Mouse (Mus musculus) limb, embryonic 15.5 days (tissue): ENCODE measurements at regions not wholly inside any gene's neighbourhood (a gene's known extent, or its start where the extent isn't known, plus 50 kb on each side); places are given as distances from the start of the nearest gene placed in this dataset.

Experiments used
- ATAC-seq: fragments of 200-750 bp; cut with Nextera tagmentation; 2 replicates; pipeline ENCODE4 v1.8.0; 2017; ENCODE audit warnings: low read depth, moderate TSS enrichment; ENCODE audit not compliant: insufficient number of reproducible peaks, low FRiP score, low TSS enrichment
- H3K27ac ChIP-seq: fragments of 300-500 bp; sonication (generic); 2 replicates; pipeline ENCODE4 v1.5.1; 2015; ENCODE audit warnings: moderate library complexity, mild to moderate bottlenecking, inconsistent platforms
- H3K27me3 ChIP-seq: fragments of 300-500 bp; sonication (generic); 2 replicates; pipeline ENCODE4 v1.6.1; 2015; ENCODE audit warnings: inconsistent platforms
- H3K36me3 ChIP-seq: fragments of 300-500 bp; sonication (generic); 2 replicates; pipeline ENCODE4 v1.6.1; 2015; ENCODE audit warnings: inconsistent platforms
- H3K4me1 ChIP-seq: fragments of 300-500 bp; sonication (generic); 2 replicates; pipeline ENCODE4 v1.6.1; 2015; ENCODE audit warnings: inconsistent platforms
- H3K4me2 ChIP-seq: fragments of 300-500 bp; sonication (generic); 2 replicates; pipeline ENCODE4 v1.6.1; 2015; ENCODE audit warnings: mild to moderate bottlenecking, inconsistent platforms
- H3K4me3 ChIP-seq: fragments of 300-500 bp; sonication (generic); 2 replicates; pipeline ENCODE4 v1.5.1; 2015; ENCODE audit warnings: mild to moderate bottlenecking, inconsistent platforms
- H3K9ac ChIP-seq: fragments of 300-500 bp; sonication (generic); 2 replicates; pipeline ENCODE4 v1.6.1; 2015; ENCODE audit warnings: inconsistent platforms
- H3K9me3 ChIP-seq: fragments of 300-500 bp; sonication (generic); 2 replicates; pipeline ENCODE4 v1.6.1; 2016; ENCODE audit warnings: inconsistent platforms
- WGBS: fragments of 180-500 bp; shearing (Covaris S2); methylation state at CpG from one replicate; pipeline ENCODE4 v1.1.7; 2015; 5-methylcytosine and 5-hydroxymethylcytosine counted together

DNA sequence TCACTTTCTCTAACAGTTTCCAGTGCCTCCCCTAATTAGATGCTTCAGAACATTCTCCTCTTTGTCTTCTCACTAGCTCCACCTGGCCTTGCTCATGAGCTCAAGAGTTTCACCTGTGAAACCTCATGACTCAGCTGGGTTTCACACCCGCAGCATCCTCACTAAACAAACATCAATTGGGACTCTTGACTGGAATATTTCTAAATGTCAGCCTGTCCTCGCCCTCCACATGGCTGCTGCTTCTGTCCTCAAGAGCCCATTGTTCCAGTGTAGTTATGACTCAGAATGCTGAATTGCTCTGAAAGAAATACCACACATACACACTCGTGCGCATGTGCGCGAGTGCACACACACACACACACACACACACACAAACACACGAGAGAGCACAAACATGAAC is 407.2 kb downstream of the Prss52 start:
- H3K4me1 ChIP-seq: no peaks in the 10 kb centered on the region
- no peaks in the 10 kb centered on the region for H3K36me3 ChIP-seq
- no peak overlapping the region for H3K4me3 ChIP-seq
- H3K9me3 ChIP-seq: no peaks in the 10 kb centered on the region
- H3K27me3 ChIP-seq: no peaks in the 10 kb centered on the region
- no peak overlapping the region for H3K27ac ChIP-seq
- 88% methylated on average over 7 of the region's 7 CpGs for WGBS
- ATAC-seq: no peak
- no peak overlapping the region for H3K9ac ChIP-seq
- no peak overlapping the region for H3K4me2 ChIP-seq

DNA sequence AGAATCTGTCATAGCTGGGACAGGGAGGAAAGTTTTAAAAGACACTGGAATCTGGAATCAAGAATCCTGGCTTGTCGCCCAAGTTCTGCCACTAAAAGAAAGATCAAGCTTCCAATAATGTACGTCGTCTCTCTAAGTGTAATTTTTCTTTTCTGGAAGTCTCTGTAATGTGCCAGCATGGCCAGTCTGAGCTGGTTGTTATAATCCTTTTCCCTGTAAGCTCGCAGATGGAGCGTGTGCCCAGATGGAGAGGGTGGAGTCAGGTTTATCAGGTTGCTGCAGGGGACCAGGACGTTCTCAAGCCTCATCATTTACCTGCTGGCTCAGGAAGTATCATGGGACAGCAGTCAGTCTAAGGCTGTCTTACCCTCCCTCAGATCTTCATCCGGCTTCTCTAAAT is 408.6 kb downstream of the Prss52 start:
- Histone ChIP-seq H3K27ac (no peak overlapping the region), H3K4me2 (no peak overlapping the region), H3K4me3 (no peak overlapping the region), H3K4me1 (no peaks in the 10 kb centered on the region), H3K27me3 (no peaks in the 10 kb centered on the region), H3K36me3 (no peaks in the 10 kb centered on the region), H3K9me3 (no peaks in the 10 kb centered on the region), H3K9ac (no peak overlapping the region)
- no peak for ATAC-seq
- 44% methylated on average over 7 of the region's 7 CpGs for WGBS

DNA sequence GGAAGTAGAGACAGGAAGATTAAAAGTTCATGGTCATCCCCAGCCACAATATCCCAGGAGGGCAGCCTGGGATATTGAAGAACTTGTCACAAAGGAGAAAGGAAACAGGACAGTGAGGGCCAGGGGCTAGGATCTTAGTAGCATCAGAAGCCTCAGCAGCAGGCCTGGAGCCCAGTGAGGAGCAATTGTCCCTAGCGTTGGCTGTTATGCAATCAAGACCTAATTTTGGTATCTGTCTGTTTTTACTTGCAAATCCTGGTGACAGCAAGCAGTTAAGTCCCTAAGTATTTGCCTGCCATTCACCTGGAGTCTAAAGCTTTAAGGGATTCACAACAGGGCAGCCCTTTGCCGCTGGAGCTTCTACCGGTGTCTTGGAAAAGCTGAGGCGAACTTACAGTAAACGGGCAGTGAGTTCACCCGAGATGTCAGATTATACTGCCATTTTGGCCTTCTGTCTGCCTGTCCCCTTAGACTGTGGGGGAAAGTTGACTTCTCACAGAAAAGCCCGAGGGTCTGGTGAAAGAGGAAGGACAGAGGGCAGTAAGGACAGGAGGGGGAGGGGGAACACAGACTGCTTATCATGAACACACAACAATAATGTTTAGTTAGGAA is 413.6 kb downstream of the Prss52 start:
- no peak overlapping the region for H3K9ac ChIP-seq
- WGBS: 64% methylated on average over 7 of the region's 7 CpGs

DNA sequence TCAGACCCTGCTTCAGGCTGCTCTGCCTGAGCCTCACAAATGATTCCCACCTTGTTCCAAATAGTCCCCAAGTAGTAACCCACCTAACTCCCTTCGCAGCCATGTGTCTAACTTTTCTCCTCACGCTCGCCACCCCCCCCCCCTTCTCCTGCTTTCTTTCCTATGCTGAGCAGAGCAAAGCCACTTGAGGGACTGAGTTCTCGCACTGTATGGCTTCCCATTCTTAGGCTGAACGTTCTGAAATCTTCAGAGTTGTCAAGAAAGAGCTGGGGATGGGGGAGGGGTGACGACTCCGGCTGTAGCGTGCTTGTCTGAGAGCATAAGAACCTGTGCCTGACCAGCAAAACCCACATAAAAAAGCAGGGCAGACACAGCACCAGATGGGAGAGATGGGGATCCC is 420.6 kb downstream of the Prss52 start:
- Histone ChIP-seq H3K9ac (no peak overlapping the region), H3K27me3 (no peaks in the 10 kb centered on the region), H3K4me1 (no peaks in the 10 kb centered on the region), H3K27ac (no peak overlapping the region), H3K4me2 (no peak overlapping the region), H3K36me3 (no peaks in the 10 kb centered on the region), H3K4me3 (no peak overlapping the region), H3K9me3 (no peaks in the 10 kb centered on the region)
- no peak for ATAC-seq
- WGBS: 47% methylated on average over 8 of the region's 8 CpGs

More for the DNA sequence above, 413.6 kb downstream of the Prss52 start:
- H3K36me3 ChIP-seq: no peaks in the 10 kb centered on the region
- H3K4me3 ChIP-seq: no peak overlapping the region
- no peaks in the 10 kb centered on the region for H3K9me3 ChIP-seq
- no peaks in the 10 kb centered on the region for H3K27me3 ChIP-seq
- no peak overlapping the region for H3K4me2 ChIP-seq
- no peak overlapping the region for H3K27ac ChIP-seq
- H3K4me1 ChIP-seq: no peaks in the 10 kb centered on the region
- no peak for ATAC-seq

DNA sequence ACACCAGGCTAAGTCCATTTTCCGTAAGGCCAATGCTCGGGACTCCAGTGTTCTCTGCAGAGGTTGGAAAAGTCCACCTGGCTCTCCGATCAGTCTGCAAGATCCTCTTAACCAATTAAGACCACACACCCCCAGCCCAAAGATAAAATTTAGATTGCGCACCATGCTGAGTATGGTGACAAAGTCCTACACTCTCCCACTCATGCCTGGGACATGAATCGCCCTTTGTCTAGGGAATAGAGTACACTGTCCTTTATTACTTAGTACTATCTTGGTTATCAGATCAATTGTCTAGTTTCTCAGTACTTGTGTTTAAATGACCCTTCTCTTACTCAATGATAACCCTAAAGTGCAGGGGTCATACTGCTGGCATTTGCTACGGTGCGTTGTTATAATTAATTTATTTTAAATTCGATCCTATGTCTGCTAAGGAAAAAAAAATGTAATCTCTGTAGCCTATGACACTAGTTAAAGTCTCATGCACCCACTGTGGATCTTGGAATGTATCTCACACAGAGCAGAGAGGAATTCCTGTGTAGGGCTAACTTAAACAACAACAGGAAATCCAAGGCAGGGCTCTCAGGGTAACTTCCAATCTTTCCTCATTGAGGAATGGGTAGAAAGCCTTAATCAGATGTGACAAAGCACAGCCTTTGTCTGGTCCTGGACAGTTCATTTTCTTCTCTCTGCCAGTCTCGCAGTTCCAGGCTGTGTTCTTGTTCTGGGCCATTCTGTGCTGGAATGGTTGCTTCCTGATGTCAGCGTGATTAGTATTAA is 421.4 kb downstream of the Prss52 start:
- Histone ChIP-seq H3K9ac (no peak overlapping the region), H3K4me2 (no peak overlapping the region), H3K4me3 (no peak overlapping the region), H3K4me1 (no peaks in the 10 kb centered on the region), H3K9me3 (no peaks in the 10 kb centered on the region), H3K27ac (no peak overlapping the region), H3K27me3 (no peaks in the 10 kb centered on the region), H3K36me3 (no peaks in the 10 kb centered on the region)
- no peak for ATAC-seq
- 81% methylated on average over 10 of the region's 10 CpGs for WGBS

DNA sequence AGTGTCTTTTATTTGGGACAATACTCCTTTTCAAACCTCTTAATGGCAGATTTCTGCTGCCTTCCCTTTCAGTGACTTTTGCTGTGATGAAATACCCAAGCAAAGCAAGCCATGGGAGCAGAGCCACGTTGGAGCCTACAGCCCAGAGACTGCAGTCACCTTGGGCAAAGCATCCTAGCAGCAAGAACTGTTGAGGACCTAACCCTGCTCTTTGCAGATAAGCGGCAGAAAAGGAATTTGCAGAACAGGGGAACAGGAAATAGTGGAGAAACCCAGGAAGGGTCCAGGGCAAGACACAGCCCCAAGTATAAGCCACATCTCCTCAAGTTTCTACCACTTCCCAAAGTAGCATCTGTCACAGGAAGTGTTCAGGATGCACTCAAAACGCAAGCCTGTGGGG is 426.5 kb downstream of the Prss52 start:
- no peaks in the 10 kb centered on the region for H3K4me1 ChIP-seq
- H3K27me3 ChIP-seq: no peaks in the 10 kb centered on the region
- H3K9ac ChIP-seq: no peak overlapping the region
- 73% methylated on average over 3 of the region's 3 CpGs for WGBS
- H3K36me3 ChIP-seq: no peaks in the 10 kb centered on the region
- no peak overlapping the region for H3K4me3 ChIP-seq
- no peaks in the 10 kb centered on the region for H3K9me3 ChIP-seq
- no peak overlapping the region for H3K4me2 ChIP-seq
- H3K27ac ChIP-seq: no peak overlapping the region
- ATAC-seq: no peak

DNA sequence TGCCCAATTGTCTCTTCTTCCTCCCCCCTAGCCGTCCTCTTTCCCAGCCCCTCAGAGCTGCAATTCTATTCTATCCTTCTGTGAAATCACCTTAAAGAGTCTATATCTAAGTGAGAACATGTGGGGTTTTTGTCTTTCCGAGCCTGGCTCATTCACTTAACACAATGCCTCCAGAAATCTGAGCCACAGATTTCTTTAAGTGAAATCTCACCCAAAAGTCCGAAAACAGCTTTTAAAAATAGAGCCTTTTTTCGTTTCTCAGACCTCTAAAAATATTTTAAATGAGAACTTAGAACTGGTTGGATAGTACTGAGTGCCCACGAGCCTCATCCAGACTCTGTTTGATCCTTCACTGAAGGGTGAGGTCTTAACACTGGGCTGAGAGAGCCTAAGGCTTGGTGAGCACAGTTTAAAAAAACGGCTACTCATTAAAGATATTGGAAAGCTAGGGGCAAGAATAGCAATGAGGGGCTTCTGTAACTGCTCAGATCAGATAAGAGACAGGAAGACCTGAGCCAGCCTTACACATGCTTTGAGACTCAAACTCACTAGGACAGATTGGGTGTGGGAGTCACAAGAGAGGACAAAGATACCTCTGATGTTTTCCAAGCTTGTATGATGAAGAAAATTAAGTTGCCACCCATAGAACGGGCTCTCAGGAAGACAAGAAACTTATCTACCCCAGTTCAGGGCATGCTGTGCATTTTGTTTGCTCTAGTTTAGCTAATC is 427.3 kb downstream of the Prss52 start:
- no peak overlapping the region for H3K4me2 ChIP-seq
- 59% methylated on average over 7 of the region's 7 CpGs for WGBS
- ATAC-seq: no peak
- H3K27ac ChIP-seq: no peak overlapping the region
- no peak overlapping the region for H3K4me3 ChIP-seq
- no peaks in the 10 kb centered on the region for H3K27me3 ChIP-seq
- H3K9me3 ChIP-seq: no peaks in the 10 kb centered on the region
- H3K9ac ChIP-seq: no peak overlapping the region
- no peaks in the 10 kb centered on the region for H3K36me3 ChIP-seq
- no peaks in the 10 kb centered on the region for H3K4me1 ChIP-seq

DNA sequence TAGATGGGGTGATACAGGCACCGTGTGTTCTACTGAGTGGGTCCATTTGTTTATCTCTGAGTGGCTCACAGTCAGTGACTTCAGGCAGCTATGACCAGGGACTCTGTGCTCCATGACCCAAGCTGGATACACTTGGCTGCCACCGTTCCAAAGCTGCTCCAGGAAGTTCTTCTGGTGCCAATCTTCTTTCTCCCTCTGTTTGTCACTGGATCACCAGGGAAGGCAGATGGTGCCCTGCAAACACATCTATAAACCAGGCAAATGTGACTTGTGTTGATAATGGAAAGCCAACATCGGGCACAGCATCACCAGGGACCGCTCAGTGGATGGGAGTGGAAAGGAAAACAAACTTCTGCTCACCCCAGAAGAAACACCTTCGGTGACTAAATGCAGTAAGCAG is 428.3 kb downstream of the Prss52 start:
- no peak overlapping the region for H3K4me3 ChIP-seq
- no peak overlapping the region for H3K9ac ChIP-seq
- no peak for ATAC-seq
- no peaks in the 10 kb centered on the region for H3K4me1 ChIP-seq
- H3K4me2 ChIP-seq: no peak overlapping the region
- H3K27ac ChIP-seq: no peak overlapping the region
- H3K27me3 ChIP-seq: no peaks in the 10 kb centered on the region
- H3K36me3 ChIP-seq: no peaks in the 10 kb centered on the region
- 93% methylated on average over 5 of the region's 5 CpGs for WGBS
- H3K9me3 ChIP-seq: no peaks in the 10 kb centered on the region

DNA sequence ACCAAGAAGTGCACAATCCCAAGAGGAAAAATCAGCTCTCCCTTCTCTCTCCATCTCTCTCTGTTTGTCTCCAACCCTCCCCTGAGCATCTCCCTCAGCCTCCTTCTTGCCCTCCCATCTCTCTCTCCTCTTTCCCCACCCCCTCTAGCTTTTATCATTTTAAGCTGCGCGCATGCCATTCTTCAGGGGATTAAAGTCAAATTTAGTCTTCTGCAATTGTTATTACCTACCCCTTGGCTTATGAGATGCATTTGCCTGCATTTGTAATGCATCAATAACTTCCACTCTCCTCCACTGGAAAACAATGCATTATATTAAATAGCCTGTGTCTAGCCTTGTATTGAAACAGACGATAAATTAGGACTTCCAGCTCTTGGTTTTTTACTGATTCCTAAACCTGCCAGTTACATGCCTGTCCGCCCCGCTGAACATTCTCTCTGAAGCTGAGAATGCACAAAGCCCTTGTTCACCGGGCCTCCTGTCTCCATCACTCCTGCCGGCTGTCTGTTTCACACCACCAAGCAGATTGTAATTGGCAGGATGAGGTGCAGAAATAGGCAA is 429.6 kb downstream of the Prss52 start:
- H3K4me3 ChIP-seq: no peak overlapping the region
- no peaks in the 10 kb centered on the region for H3K27me3 ChIP-seq
- no peak overlapping the region for H3K4me2 ChIP-seq
- no peaks in the 10 kb centered on the region for H3K9me3 ChIP-seq
- WGBS: 46% methylated on average over 7 of the region's 7 CpGs
- ATAC-seq: no peak
- no peak overlapping the region for H3K27ac ChIP-seq
- H3K4me1 ChIP-seq: no peaks in the 10 kb centered on the region
- H3K9ac ChIP-seq: no peak overlapping the region
- H3K36me3 ChIP-seq: no peaks in the 10 kb centered on the region

DNA sequence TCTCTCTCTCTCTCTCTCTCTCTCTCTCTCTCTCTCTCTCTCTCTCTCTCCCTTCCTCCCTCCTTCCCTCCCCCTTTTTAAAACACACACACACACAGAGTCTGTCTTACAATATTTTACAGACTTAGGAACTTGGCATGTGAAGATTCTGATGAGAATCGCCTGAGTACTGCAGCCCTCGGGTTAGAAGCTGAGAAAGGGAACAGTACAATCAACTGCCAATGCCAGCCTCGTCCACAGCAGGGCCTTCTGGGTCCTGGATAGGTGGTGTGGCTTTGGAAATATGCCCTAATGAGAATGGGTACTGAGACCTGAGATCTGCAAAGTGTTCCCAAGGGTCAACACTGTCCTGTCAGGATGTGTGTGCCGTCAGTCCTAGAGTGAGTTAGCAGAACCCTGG is 430.1 kb downstream of the Prss52 start:
- no peak for ATAC-seq
- Histone ChIP-seq H3K9me3 (no peaks in the 10 kb centered on the region), H3K4me3 (no peak overlapping the region), H3K9ac (no peak overlapping the region), H3K27me3 (no peaks in the 10 kb centered on the region), H3K4me1 (no peaks in the 10 kb centered on the region), H3K27ac (no peak overlapping the region), H3K4me2 (no peak overlapping the region), H3K36me3 (no peaks in the 10 kb centered on the region)
- 46% methylated on average over 4 of the region's 4 CpGs for WGBS

DNA sequence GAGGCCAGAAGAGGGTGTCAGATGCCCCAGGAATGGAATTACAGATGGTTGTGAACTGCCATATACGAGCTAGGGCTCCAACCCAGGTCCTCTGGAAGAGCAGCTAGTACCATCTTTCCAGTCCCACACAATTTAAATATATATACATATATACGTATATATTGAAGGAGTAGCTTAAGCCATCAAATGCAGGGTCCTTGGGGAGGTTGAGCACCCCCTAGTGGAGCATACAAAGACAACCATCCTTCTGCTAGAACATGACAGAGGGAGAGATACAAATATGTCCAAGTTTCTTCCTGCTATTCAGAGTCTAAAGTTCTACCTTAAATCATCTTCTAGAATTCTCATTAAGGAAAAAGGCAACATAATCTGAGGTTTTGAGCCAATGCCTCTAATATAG is 435.4 kb downstream of the Prss52 start:
- H3K4me2 ChIP-seq: no peak overlapping the region
- ATAC-seq: no peak
- WGBS: 52% methylated on average over 2 of the region's 2 CpGs

DNA sequence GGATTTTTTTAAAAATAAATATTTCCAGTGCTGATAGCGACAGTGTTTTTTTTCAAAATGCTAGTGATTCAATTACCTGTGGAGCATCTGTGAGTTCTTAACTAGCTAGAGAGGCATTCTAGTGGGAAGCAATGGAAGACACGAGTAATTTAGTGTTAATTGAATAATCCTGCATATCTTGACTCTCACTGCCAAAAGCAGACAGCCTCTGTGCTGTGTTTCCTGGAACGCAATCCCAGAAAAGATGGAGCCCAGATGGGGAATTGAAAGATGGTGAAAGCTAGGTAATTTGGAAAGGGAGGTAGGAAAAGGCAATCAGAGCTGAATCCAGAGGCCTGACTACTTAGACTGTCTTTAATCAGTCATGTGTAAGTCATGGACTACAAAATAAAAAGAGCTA is 441.0 kb downstream of the Prss52 start:
- Histone ChIP-seq H3K4me2 (no peak overlapping the region), H3K36me3 (no peaks in the 10 kb centered on the region), H3K9me3 (no peaks in the 10 kb centered on the region), H3K9ac (no peak overlapping the region), H3K27ac (no peak overlapping the region), H3K27me3 (no peaks in the 10 kb centered on the region), H3K4me1 (no peaks in the 10 kb centered on the region), H3K4me3 (no peak overlapping the region)
- no peak for ATAC-seq
- 63% methylated on average over 3 of the region's 3 CpGs for WGBS

More for the DNA sequence above, 435.4 kb downstream of the Prss52 start:
- Histone ChIP-seq H3K36me3 (no peaks in the 10 kb centered on the region), H3K27me3 (no peaks in the 10 kb centered on the region), H3K9ac (no peak overlapping the region), H3K27ac (no peak overlapping the region), H3K4me3 (no peak overlapping the region), H3K4me1 (no peaks in the 10 kb centered on the region), H3K9me3 (no peaks in the 10 kb centered on the region)
